Mouse (Mus musculus) hindbrain, embryonic 14.5 days (tissue): ENCODE measurements around the gene Herc6. TPM values are rescaled to one million over a fixed set of nuclear protein-coding genes. Genes with fewer than 3 reads are reported as not detected.
A peak's percentile ranks its signal among the peaks of the same experiment; 100 is the strongest.

Experiments used
- ATAC-seq: fragments of 200-750 bp; cut with Nextera tagmentation; 2 replicates; pipeline ENCODE4 v1.8.0; 2017; ENCODE audit warnings: moderate number of reproducible peaks, mild to moderate bottlenecking, moderate TSS enrichment, moderate library complexity; ENCODE audit not compliant: low FRiP score
- DNase-seq: peaks from one replicate; pipeline ENCODE4 v3.0.0-alpha.2; 2015; ENCODE audit warnings: low spot score
- H3K27ac ChIP-seq: fragments of 300-500 bp; sonication (generic); 2 replicates; pipeline ENCODE4 v1.5.1; 2014; ENCODE audit warnings: mild to moderate bottlenecking, moderate library complexity
- H3K27me3 ChIP-seq: fragments of 300-500 bp; sonication (generic); 2 replicates; pipeline ENCODE4 v1.6.1; 2014; ENCODE audit warnings: mild to moderate bottlenecking, low read length, mixed read lengths; ENCODE audit not compliant: control insufficient read depth, insufficient read depth
- H3K36me3 ChIP-seq: fragments of 300-500 bp; sonication (generic); replicated peaks from 2 replicates; pipeline ENCODE4 v1.6.1; 2014; ENCODE audit not compliant: control insufficient read depth, insufficient read depth
- H3K4me1 ChIP-seq: fragments of 300-500 bp; sonication (generic); replicated peaks from 2 replicates; pipeline ENCODE4 v1.6.1; 2014; ENCODE audit warnings: antibody characterized with exemption, low read length, mixed read lengths; ENCODE audit not compliant: control insufficient read depth, insufficient read depth
- H3K4me2 ChIP-seq: fragments of 300-500 bp; sonication (generic); replicated peaks from 2 replicates; pipeline ENCODE4 v1.6.1; 2014; ENCODE audit warnings: mild to moderate bottlenecking, moderate library complexity
- H3K4me3 ChIP-seq: fragments of 300-500 bp; sonication (generic); replicated peaks from 2 replicates; pipeline ENCODE4 v1.5.1; 2014; ENCODE audit warnings: mild to moderate bottlenecking, low read length
- H3K9ac ChIP-seq: fragments of 300-500 bp; sonication (generic); 2 replicates; pipeline ENCODE4 v1.6.1; 2014
- H3K9me3 ChIP-seq: fragments of 300-500 bp; sonication (generic); 2 replicates; pipeline ENCODE4 v1.6.1; 2016; ENCODE audit warnings: low read length; ENCODE audit not compliant: control insufficient read depth
- WGBS: fragments of 180-500 bp; shearing (Covaris S2); extraction: QIAGEN DNeasy Blood & Tissue Kit; methylation state at CpG from one replicate; pipeline ENCODE4 v1.1.7; 2014; 5-methylcytosine and 5-hydroxymethylcytosine counted together
- polyA plus RNA-seq: library from polyadenylated mRNA; unstranded; fragments of >200 nt; fragmentation: Nextera tagmentation; extraction: Ambion mirVana; gene quantifications from 2 replicates; pipeline ENCODE4 v1.2.1, GENCODE M21; 2014

Herc6 gene
- polyA plus RNA-seq, 1 experiment from 2014 or later, result 0.78 TPM

GRCm38 (mm10) chr6:57565452-57565851 is 15.3 kb upstream of the Herc6 start:
- ATAC-seq (no peak), DNase-seq (no peak)
- Histone ChIP-seq H3K9me3 (no peaks in the 10 kb centered on the region), H3K27ac (no peak overlapping the region), H3K36me3 (no peaks in the 10 kb centered on the region), H3K4me1 (no peaks in the 10 kb centered on the region), H3K4me2 (no peak overlapping the region), H3K27me3 (no peaks in the 10 kb centered on the region), H3K9ac (no peak overlapping the region), H3K4me3 (no peak overlapping the region)
- 90% methylated on average over 7 of the region's 7 CpGs for WGBS

GRCm38 (mm10) chr6:57567630-57568029 is 13.2 kb upstream of the Herc6 start:
- no peak for ATAC-seq
- Histone ChIP-seq H3K9ac (no peak overlapping the region), H3K4me2 (no peak overlapping the region), H3K4me3 (no peak overlapping the region), H3K9me3 (no peaks in the 10 kb centered on the region), H3K27ac (no peak overlapping the region), H3K27me3 (no peaks in the 10 kb centered on the region), H3K4me1 (no peaks in the 10 kb centered on the region), H3K36me3 (no peaks in the 10 kb centered on the region)
- no peak for DNase-seq
- WGBS, result 97% methylated on average over 2 of the region's 2 CpGs

- Histone ChIP-seq H3K4me1 (no peaks in the 10 kb centered on the region), H3K27me3 (no peaks in the 10 kb centered on the region), H3K9me3 (no peaks in the 10 kb centered on the region), H3K4me2 (no peak overlapping the region), H3K27ac (no peak overlapping the region), H3K36me3 (no peaks in the 10 kb centered on the region), H3K9ac (no peak overlapping the region), H3K4me3 (no peak overlapping the region)
- DNase-seq, result peak; percentile 89
- peak; percentile 65 for ATAC-seq
- 20% methylated on average over 6 of the region's 6 CpGs for WGBS
Measured at GRCm38 (mm10) chr6:57570170-57570974, 10.4 kb upstream of the Herc6 start.

GRCm38 (mm10) chr6:57571587-57571986 is 9.2 kb upstream of the Herc6 start:
- ATAC-seq (no peak), DNase-seq (no peak)
- Histone ChIP-seq H3K27ac (no peak overlapping the region), H3K4me2 (no peak overlapping the region), H3K36me3 (no peaks in the 10 kb centered on the region), H3K4me1 (no peaks in the 10 kb centered on the region), H3K9me3 (no peaks in the 10 kb centered on the region), H3K4me3 (no peak overlapping the region), H3K27me3 (no peaks in the 10 kb centered on the region), H3K9ac (no peak overlapping the region)

- H3K9me3 ChIP-seq, result no peaks in the 10 kb centered on the region
- no peak overlapping the region for H3K9ac ChIP-seq
- ATAC-seq (no peak), DNase-seq (no peak)
- no peak overlapping the region for H3K4me3 ChIP-seq
- H3K27ac ChIP-seq, result no peak overlapping the region
- peak overlapping the region; percentile 64; the same call in 1 of the 2 replicates for H3K4me2 ChIP-seq
- H3K36me3 ChIP-seq, result no peaks in the 10 kb centered on the region
- H3K27me3 ChIP-seq, result no peaks in the 10 kb centered on the region
- H3K4me1 ChIP-seq, result peaks cover 5% of the 10 kb centered on the region; the same call in 1 of the 2 replicates
- 91% methylated on average over 12 of the region's 12 CpGs for WGBS
Measured at GRCm38 (mm10) chr6:57581595-57581994, 795 bp downstream of the Herc6 start.

- 84% methylated on average over 4 of the region's 4 CpGs for WGBS
Measured at GRCm38 (mm10) chr6:57582356-57582755, 1.6 kb downstream of the Herc6 start.

GRCm38 (mm10) chr6:57605546-57606307 is 24.9 kb downstream of the Herc6 start:
- Histone ChIP-seq H3K27ac (no peak overlapping the region), H3K36me3 (no peaks in the 10 kb centered on the region), H3K9ac (no peak overlapping the region), H3K4me1 (no peaks in the 10 kb centered on the region), H3K4me2 (no peak overlapping the region), H3K27me3 (no peaks in the 10 kb centered on the region), H3K9me3 (no peaks in the 10 kb centered on the region), H3K4me3 (no peak overlapping the region)
- WGBS, result 91% methylated on average over 7 of the region's 7 CpGs
- DNase-seq, result no peak
- no peak for ATAC-seq

More at GRCm38 (mm10) chr6:57582356-57582755, 1.6 kb downstream of the Herc6 start:
- no peaks in the 10 kb centered on the region for H3K9me3 ChIP-seq
- no peak overlapping the region for H3K4me2 ChIP-seq
- no peaks in the 10 kb centered on the region for H3K27me3 ChIP-seq
- H3K36me3 ChIP-seq, result no peaks in the 10 kb centered on the region
- no peak overlapping the region for H3K27ac ChIP-seq
- ATAC-seq (no peak), DNase-seq (no peak)
- no peak overlapping the region for H3K4me3 ChIP-seq
- H3K4me1 ChIP-seq, result peaks cover 5% of the 10 kb centered on the region; the same call in 1 of the 2 replicates
- no peak overlapping the region for H3K9ac ChIP-seq

GRCm38 (mm10) chr6:57607999-57608398 is 27.2 kb downstream of the Herc6 start:
- ATAC-seq, result no peak
- Histone ChIP-seq H3K4me3 (no peak overlapping the region), H3K27ac (no peak overlapping the region), H3K36me3 (no peaks in the 10 kb centered on the region), H3K9me3 (no peaks in the 10 kb centered on the region), H3K27me3 (no peaks in the 10 kb centered on the region), H3K4me1 (no peaks in the 10 kb centered on the region), H3K4me2 (no peak overlapping the region), H3K9ac (no peak overlapping the region)
- no peak for DNase-seq
- 88% methylated on average over 2 of the region's 2 CpGs for WGBS

GRCm38 (mm10) chr6:57609631-57610030 is 28.8 kb downstream of the Herc6 start:
- no peak for ATAC-seq
- DNase-seq, result peak; percentile 42
- H3K27ac ChIP-seq, result no peak overlapping the region
- no peak overlapping the region for H3K4me2 ChIP-seq
- WGBS, result 39% methylated on average over 2 of the region's 2 CpGs
- H3K9me3 ChIP-seq, result no peaks in the 10 kb centered on the region
- no peak overlapping the region for H3K4me3 ChIP-seq
- no peak overlapping the region for H3K9ac ChIP-seq
- H3K36me3 ChIP-seq, result no peaks in the 10 kb centered on the region
- H3K27me3 ChIP-seq, result no peaks in the 10 kb centered on the region
- no peaks in the 10 kb centered on the region for H3K4me1 ChIP-seq
